Mouse (Mus musculus): ENCODE measurements around the gene Cabp2. TPM values are rescaled to one million over a fixed set of nuclear protein-coding genes. Genes with fewer than 3 reads are reported as not detected.
"Not testable (repeated sequence)": the region's sequence is repeated elsewhere in the genome, so short reads cannot be mapped to it uniquely, and the experiment has no call there.

Gene Cabp2
- polyA plus RNA-seq, 1 experiment from 2014 or later, result not detected

DNA sequence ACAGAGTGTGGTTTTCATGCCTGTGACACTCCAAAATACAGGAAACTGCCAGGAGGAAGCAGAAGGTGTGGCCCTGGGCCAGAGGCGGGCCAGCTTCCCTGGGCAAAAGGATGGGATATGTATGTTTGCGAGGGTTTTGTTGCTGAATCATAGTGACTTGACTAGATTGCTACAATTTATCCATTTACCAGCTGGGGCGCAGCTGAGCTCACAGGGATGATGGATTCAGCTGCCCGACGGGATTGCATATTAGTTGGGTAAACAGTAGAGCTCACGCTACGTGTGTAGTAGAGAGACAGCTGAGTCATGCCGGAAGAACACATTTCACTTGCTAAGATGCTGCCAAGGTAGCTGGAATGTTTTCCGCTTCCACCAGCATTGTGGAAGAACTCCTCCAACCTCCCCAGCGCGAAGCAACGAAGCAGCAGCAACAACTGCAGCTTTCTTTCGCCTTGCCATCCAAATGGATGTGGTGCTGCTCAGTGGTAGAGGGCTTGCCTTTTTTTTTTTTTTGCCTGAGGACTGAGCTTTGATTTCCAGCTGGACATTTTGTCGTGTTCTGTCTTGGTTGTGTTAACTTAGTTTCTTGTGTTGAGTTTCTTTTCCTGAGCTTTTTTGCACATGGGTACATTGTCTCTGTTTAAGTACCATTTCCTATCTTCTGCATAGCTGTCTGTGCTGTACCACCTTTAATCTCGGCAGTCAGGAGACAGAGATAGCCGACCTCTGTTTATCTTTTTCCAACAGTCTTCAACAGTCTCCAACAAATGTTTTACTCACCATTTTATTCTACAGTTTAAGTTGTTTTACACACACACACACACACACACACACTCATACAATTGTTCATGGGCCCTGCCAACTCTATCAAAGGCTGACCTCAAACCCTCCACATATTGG is 35.2 kb upstream of the Cabp2 start, which contains the start of gene Gstp2:
Gene Gstp2, minus strand, starts transcription at position 58 of the 900 bp plus-strand sequence.
- ATAC-seq (ENCODE audit: insufficient number of reproducible peaks, low FRiP score, low TSS enrichment, low read depth), result peak; percentile 55
- 40% methylated on average over 16 of the region's 16 CpGs for WGBS
- peak within 1 kb of the TSS; percentile 55 for H3K27ac ChIP-seq (replicated peaks)
- H3K9me3 ChIP-seq (replicated peaks), result no peaks in the 10 kb centered on the region
- H3K36me3 ChIP-seq, result no peaks in the 10 kb centered on the region
- peaks cover 11% of the 10 kb centered on the region for H3K4me1 ChIP-seq
- H3K4me3 ChIP-seq (replicated peaks), result no peak within 1 kb of the TSS
- no peaks in the 10 kb centered on the region for H3K27me3 ChIP-seq
- no peak within 1 kb of the TSS for H3K9ac ChIP-seq
- peak within 1 kb of the TSS; percentile 35 for H3K4me2 ChIP-seq (replicated peaks)

DNA sequence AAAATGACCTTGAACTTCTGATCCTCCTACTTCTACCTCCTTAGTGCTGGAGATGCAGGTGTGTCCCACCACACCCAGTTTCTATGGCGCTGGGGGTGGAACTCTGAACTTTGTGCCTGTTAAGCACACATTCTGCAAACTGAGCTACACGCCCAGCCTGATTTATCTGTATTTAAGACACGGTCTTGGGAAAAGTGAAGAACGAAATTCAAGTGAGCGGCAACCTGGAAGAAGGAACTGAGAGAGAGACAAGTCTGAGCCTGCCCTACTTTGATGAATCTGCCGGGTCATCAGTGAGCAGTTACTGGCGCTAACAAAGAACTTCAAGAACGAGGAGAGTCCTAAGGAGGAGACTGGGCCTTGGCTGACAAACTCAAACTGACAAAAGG is 34.5 kb upstream of the Cabp2 start:
- no peak overlapping the region for H3K4me2 ChIP-seq (replicated peaks)
- H3K9ac ChIP-seq, result no peak overlapping the region
- peak overlapping the region; percentile 55; the same call in 1 of the 2 replicates for H3K27ac ChIP-seq (replicated peaks)
- no peaks in the 10 kb centered on the region for H3K27me3 ChIP-seq
- no peaks in the 10 kb centered on the region for H3K36me3 ChIP-seq
- WGBS, result 64% methylated on average over 8 of the region's 8 CpGs
- no peaks in the 10 kb centered on the region for H3K9me3 ChIP-seq (replicated peaks)
- no peak for ATAC-seq (ENCODE audit: insufficient number of reproducible peaks, low FRiP score, low TSS enrichment, low read depth)
- H3K4me1 ChIP-seq, result peaks cover 11% of the 10 kb centered on the region
- H3K4me3 ChIP-seq (replicated peaks), result no peak overlapping the region

DNA sequence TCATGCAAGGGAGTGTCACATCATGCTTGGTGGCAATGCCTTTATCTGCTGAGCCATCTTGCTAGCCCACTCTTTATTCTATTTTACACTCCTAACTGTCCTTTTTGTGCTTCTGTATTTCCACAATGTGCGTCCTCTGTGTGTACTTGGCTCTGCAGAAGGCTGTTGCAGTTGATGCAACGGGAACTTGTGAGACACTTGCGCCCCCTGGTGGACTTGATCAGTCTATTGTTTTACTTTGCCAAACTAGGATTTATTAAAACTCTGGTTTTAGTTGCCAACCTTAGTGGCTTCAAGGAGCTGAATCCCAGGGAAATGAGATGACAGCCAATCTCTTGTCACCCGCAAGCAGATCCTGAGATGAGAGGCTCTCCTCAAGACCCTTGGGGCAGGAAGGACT is 33.5 kb upstream of the Cabp2 start:
- Histone ChIP-seq H3K4me3 (replicated peaks) (no peak overlapping the region), H3K36me3 (no peaks in the 10 kb centered on the region), H3K9me3 (replicated peaks) (no peaks in the 10 kb centered on the region), H3K4me1 (peaks cover 11% of the 10 kb centered on the region), H3K27ac (replicated peaks) (no peak overlapping the region), H3K27me3 (no peaks in the 10 kb centered on the region), H3K4me2 (replicated peaks) (no peak overlapping the region), H3K9ac (no peak overlapping the region)
- 17% methylated on average over 4 of the region's 4 CpGs for WGBS
- no peak for ATAC-seq (ENCODE audit: insufficient number of reproducible peaks, low FRiP score, low TSS enrichment, low read depth)

DNA sequence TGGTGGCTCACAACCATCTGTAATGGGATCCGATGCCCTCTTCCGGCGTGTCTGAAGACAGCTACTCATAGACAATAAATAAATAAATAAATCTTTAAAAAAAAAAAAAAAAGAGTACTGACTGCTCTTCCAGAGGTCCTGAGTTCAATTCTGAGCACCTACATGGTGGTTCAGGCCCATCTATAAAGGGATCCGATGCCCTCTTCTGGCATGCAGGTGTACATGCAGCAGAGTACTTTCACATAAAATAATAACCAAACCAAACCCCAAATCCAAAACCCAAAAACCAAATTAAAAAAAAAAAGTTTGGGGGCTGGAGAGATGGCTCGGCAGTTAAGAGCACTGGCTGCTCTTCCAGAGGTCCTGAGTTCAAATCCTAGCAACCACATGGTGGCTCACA is 32.3 kb upstream of the Cabp2 start:
- not testable (repeated sequence) for H3K27me3 ChIP-seq; H3K4me3 ChIP-seq (replicated peaks); ATAC-seq (ENCODE audit: insufficient number of reproducible peaks, low FRiP score, low TSS enrichment, low read depth); H3K9ac ChIP-seq; H3K27ac ChIP-seq (replicated peaks); H3K4me2 ChIP-seq (replicated peaks); H3K36me3 ChIP-seq; H3K9me3 ChIP-seq (replicated peaks)
- WGBS, result 77% methylated on average over 5 of the region's 5 CpGs
- peaks cover 11% of the 10 kb centered on the region for H3K4me1 ChIP-seq

DNA sequence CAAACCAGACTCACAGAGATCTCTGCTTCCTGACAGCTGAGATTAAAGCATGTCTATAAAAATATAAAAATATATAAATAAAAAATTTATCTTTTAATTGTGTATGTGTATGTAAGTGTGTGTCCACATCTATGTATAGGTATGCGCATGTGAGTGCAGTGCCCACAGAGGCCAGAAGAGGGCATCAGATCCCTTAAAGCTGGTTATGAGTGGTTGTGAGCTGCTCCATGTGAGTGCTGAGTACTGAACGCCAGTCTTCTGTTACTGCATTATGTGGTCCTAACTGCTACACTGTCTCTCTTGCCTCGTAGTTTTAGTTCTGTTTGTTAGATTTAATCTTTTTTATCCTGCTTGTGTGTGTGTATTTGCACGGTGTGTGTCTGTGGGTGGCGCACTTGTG is 30.4 kb upstream of the Cabp2 start:
- Histone ChIP-seq H3K27ac (replicated peaks) (no peak overlapping the region), H3K9me3 (replicated peaks) (no peaks in the 10 kb centered on the region), H3K4me3 (replicated peaks) (no peak overlapping the region), H3K36me3 (no peaks in the 10 kb centered on the region), H3K27me3 (no peaks in the 10 kb centered on the region), H3K4me1 (peaks cover 16% of the 10 kb centered on the region), H3K9ac (no peak overlapping the region), H3K4me2 (replicated peaks) (no peak overlapping the region)
- WGBS, result 89% methylated on average over 5 of the region's 5 CpGs
- ATAC-seq (ENCODE audit: insufficient number of reproducible peaks, low FRiP score, low TSS enrichment, low read depth), result no peak

DNA sequence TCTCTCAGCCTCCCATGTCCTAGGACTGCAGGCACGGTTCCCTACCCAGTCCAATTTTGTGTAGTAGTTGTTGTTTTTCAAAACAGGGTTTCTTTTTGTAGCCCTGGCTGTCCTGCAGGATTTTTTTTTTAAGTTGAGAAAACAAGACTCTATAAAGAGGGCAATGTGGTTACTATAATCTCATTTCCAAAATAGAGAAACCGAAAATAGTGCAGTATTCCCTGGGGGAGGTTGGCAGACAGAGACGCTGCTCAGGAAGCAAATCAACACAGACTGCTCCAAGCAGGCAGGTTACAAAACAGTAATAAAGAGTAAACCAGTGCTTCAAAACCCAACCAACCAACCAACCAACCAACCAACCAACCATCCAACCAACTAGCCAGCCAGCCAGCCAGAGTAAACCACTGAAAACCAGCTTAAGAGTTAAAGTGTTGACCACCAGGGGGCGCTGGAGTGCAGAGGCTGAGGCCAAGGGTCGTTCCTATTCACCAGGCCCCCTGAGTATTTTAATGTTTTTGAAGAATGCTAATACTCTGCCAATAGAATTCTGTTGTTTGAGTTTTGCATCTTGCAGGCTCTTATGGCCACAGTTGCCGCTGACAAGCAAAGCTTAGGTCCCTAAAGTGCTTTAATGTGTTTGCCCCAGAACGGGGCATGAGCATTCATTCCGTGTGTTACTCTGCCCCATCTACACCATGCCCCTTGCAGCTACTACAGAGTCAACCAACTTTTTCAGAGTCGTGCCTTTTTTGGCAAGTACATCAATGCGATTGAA is 29.4 kb upstream of the Cabp2 start:
- Histone ChIP-seq H3K36me3 (no peaks in the 10 kb centered on the region), H3K27ac (replicated peaks) (no peak overlapping the region), H3K4me3 (replicated peaks) (no peak overlapping the region), H3K4me2 (replicated peaks) (no peak overlapping the region), H3K4me1 (peaks cover 16% of the 10 kb centered on the region), H3K9me3 (replicated peaks) (no peaks in the 10 kb centered on the region), H3K9ac (no peak overlapping the region), H3K27me3 (no peaks in the 10 kb centered on the region)
- no peak for ATAC-seq (ENCODE audit: insufficient number of reproducible peaks, low FRiP score, low TSS enrichment, low read depth)
- WGBS, result 44% methylated on average over 10 of the region's 10 CpGs

DNA sequence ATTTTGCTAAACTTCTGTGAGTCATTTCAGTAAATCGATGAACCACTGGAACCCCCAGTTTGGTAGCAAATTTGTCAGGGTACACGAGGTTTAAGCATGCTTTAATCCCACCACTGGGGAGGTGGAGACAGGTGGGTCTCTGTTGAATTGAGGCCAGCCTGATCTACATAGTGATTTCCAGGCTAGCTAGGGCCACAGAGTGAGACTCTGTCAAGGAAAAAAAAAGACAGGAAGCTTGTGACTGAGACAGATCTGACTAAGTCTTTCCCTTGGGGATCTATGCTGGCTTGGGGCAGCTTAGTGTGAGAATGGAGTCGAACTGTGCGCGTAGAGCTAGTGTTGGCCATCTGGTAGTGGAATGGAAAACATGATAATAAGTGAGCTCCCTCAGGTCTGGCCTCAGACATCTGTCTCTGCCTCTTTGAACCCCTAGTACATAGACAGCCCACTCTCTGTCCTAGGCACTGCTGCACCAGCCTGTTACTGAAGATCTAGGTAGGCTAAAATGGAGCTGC is 28.8 kb upstream of the Cabp2 start:
- 65% methylated on average over 5 of the region's 5 CpGs for WGBS

DNA sequence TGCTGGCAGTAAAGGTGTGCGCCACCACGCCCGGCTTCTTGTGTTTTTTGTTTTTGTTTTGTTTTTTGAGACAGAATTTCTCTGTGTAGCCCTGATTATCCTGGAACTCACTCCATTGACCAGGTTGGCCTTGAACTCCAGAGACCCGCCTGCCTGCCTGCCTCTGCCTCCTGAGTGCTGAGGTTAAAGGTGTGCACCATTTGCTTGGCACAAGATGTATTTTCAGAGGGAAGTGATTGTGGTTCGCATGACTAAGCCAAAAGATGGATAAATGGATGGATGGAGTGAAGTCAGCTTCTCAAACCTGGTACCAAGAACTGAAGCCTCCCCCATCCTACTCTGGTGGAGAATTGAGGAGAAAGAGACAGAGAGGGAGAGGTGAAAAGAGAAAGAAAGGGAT is 26.8 kb upstream of the Cabp2 start:
- Histone ChIP-seq H3K4me3 (replicated peaks) (no peak overlapping the region), H3K27ac (replicated peaks) (no peak overlapping the region), H3K9me3 (replicated peaks) (no peaks in the 10 kb centered on the region), H3K4me2 (replicated peaks) (no peak overlapping the region), H3K4me1 (peaks cover 16% of the 10 kb centered on the region), H3K9ac (no peak overlapping the region), H3K36me3 (no peaks in the 10 kb centered on the region), H3K27me3 (no peaks in the 10 kb centered on the region)
- WGBS, result 84% methylated on average over 5 of the region's 5 CpGs
- no peak for ATAC-seq (ENCODE audit: insufficient number of reproducible peaks, low FRiP score, low TSS enrichment, low read depth)

More for the DNA sequence above, 28.8 kb upstream of the Cabp2 start:
- Histone ChIP-seq H3K9ac (no peak overlapping the region), H3K9me3 (replicated peaks) (no peaks in the 10 kb centered on the region), H3K27ac (replicated peaks) (no peak overlapping the region), H3K4me3 (replicated peaks) (no peak overlapping the region), H3K27me3 (no peaks in the 10 kb centered on the region), H3K36me3 (no peaks in the 10 kb centered on the region), H3K4me2 (replicated peaks) (no peak overlapping the region), H3K4me1 (peaks cover 16% of the 10 kb centered on the region)
- ATAC-seq (ENCODE audit: insufficient number of reproducible peaks, low FRiP score, low TSS enrichment, low read depth), result no peak

DNA sequence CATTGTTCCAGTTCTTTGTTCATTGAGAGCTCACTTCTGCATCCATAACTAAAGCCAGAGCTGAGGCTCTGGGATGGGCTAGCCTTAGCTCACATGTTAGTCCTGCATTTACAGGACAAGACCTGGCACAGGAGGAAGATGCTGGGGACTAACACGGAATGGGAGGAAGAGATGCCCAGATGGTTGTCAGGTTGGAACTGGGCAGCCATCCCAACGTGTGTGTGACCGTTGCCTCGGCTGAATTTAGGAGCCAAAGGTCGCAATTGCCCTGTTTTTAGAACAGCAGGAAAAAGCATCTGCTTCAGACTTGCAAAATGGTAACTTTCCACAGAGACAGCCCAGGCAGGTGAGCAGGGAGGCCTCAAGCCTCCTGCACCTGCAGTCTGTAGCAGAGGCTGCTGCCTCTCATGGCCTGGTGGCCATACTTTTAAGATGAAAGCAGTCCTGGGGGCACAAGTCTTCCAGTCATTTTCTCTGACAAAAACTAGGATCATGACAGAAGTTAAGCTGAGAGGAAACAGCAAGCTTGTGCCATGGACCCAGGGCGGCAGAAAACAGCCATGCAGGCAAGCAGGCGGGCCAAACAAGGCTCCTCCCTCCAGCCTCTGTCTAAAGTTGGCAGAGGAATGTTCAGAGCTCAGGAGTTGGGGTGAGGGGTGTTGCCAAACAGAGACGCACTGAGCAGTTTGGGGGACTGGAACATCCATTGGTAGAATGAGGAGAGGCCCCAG is 26.0 kb upstream of the Cabp2 start:
- 55% methylated on average over 8 of the region's 8 CpGs for WGBS
- no peaks in the 10 kb centered on the region for H3K9me3 ChIP-seq (replicated peaks)
- H3K4me3 ChIP-seq (replicated peaks), result no peak overlapping the region
- H3K4me2 ChIP-seq (replicated peaks), result no peak overlapping the region
- no peak for ATAC-seq (ENCODE audit: insufficient number of reproducible peaks, low FRiP score, low TSS enrichment, low read depth)
- peaks cover 16% of the 10 kb centered on the region for H3K4me1 ChIP-seq
- H3K27me3 ChIP-seq, result no peaks in the 10 kb centered on the region
- H3K27ac ChIP-seq (replicated peaks), result no peak overlapping the region
- H3K36me3 ChIP-seq, result no peaks in the 10 kb centered on the region
- no peak overlapping the region for H3K9ac ChIP-seq

DNA sequence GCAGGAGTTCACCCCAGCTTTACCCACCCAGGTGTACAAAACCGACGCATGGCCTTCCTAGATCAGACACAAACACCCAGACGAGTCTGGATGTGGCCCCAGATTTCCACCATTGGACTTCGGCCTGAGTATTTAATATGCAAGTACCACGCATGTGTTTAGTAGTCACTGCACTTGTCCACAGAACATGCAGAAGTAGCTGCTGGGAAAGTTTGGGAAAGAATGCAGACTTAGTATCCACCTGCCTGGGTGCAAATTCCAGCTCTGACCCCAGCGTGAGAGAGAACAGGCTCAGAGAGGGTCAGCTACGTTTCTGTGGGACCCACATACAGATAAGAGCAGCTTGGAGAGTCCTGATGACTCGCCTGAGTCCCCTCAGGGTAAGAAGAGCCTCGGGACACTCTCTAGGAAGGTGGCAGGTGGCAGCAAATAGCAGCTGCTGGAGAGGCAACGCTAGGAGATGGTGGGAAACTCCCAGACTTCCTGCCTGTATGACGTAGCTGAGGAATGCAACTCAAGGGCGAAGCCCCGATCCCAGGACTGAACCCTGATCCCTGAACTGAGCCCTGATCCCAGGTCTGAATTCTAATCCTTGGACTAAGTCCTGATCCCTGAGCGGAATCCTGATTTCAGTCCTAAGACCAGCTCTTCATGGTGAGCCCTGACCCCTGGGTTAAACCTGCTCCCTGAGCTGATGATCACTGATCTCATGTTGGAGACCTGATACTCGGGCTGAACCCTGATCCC is 25.3 kb upstream of the Cabp2 start:
- Histone ChIP-seq H3K9ac (no peak overlapping the region), H3K27ac (replicated peaks) (no peak overlapping the region), H3K4me1 (peaks cover 16% of the 10 kb centered on the region), H3K27me3 (no peaks in the 10 kb centered on the region), H3K4me3 (replicated peaks) (no peak overlapping the region), H3K36me3 (no peaks in the 10 kb centered on the region), H3K9me3 (replicated peaks) (no peaks in the 10 kb centered on the region), H3K4me2 (replicated peaks) (no peak overlapping the region)
- ATAC-seq (ENCODE audit: insufficient number of reproducible peaks, low FRiP score, low TSS enrichment, low read depth), result no peak
- 44% methylated on average over 15 of the region's 15 CpGs for whole genome bisulfite sequencing
